In genomic region chr2:75959850-75960365, GRCm38 (mm10) we compare ENCODE assay signal across 8 mouse cellular contexts. TPM values are rescaled to one million over a fixed set of nuclear protein-coding genes. Genes with fewer than 3 reads are reported as not detected.
A peak's percentile ranks its signal among the peaks of the same experiment; 100 is the strongest.
DNase-seq lines count a peak whose midpoint lies in the region; ATAC-seq and TF ChIP-seq lines count a peak whose summit lies in the region.

No protein-coding gene starts in this region.

- peak; percentile 37 for DNase-seq in adrenal gland, postnatal 10 days
- no peak for DNase-seq in adrenal gland, adult 8-10 months
- DNase-seq in thymus, adult 18-20 months, result no peak
- DNase-seq in left cerebral cortex, adult 9 months (ENCODE audit: low spot score in 2 of 2), result no peak

- peak overlapping the region; percentile 60 for H3K4me3 ChIP-seq in E14TG2a.4 (replicated peaks; ENCODE audit: low read length)
- no peak overlapping the region for H3K4me3 ChIP-seq in embryonic facial prominence, embryonic 12.5 days
- H3K4me3 ChIP-seq in hindbrain, embryonic 12.5 days, result no peak overlapping the region
- 0 out of 2 replicates have a peak overlapping the region, but pooled peaks have one; percentile 16 for H3K4me3 ChIP-seq in midbrain, embryonic 12.5 days

- no peaks in the 10 kb centered on the region for H3K36me3 ChIP-seq in E14TG2a.4 (ENCODE audit: insufficient read depth, low read length)
- H3K36me3 ChIP-seq in embryonic facial prominence, embryonic 12.5 days, result no peaks in the 10 kb centered on the region
- H3K36me3 ChIP-seq in hindbrain, embryonic 12.5 days, result no peaks in the 10 kb centered on the region
- no peaks in the 10 kb centered on the region for H3K36me3 ChIP-seq in midbrain, embryonic 12.5 days

- ATAC-seq in embryonic facial prominence, embryonic 12.5 days (ENCODE audit: insufficient number of reproducible peaks, insufficient read depth, low FRiP score, low TSS enrichment), result 0 out of 2 replicates have a peak, but pooled peaks have one; percentile 36
- peak; percentile 60; the same call in 1 of the 2 replicates for ATAC-seq in hindbrain, embryonic 12.5 days (ENCODE audit: low FRiP score)
- peak; percentile 64 for ATAC-seq in midbrain, embryonic 12.5 days (ENCODE audit: low FRiP score, low read depth)

- H3K27ac ChIP-seq in embryonic facial prominence, embryonic 12.5 days, result peak overlapping the region; percentile 74
- peak overlapping the region; percentile 69 for H3K27ac ChIP-seq in hindbrain, embryonic 12.5 days
- peak overlapping the region; percentile 57 for H3K27ac ChIP-seq in midbrain, embryonic 12.5 days (replicated peaks)

- H3K27me3 ChIP-seq in E14TG2a.4 (ENCODE audit: insufficient read depth, low read length), result no peaks in the 10 kb centered on the region; the same call in 1 of the 2 replicates
- H3K27me3 ChIP-seq in embryonic facial prominence, embryonic 12.5 days, result no peaks in the 10 kb centered on the region
- no peaks in the 10 kb centered on the region for H3K27me3 ChIP-seq in hindbrain, embryonic 12.5 days
- H3K27me3 ChIP-seq in midbrain, embryonic 12.5 days, result no peaks in the 10 kb centered on the region

- TF ChIP-seq CTCF in E14TG2a.4 (conservative IDR thresholded peaks at IDR 0.05; ENCODE audit: low read length), result no peak

- peak overlapping the region; percentile 36 for H3K4me2 ChIP-seq in embryonic facial prominence, embryonic 12.5 days (replicated peaks)
- H3K4me2 ChIP-seq in hindbrain, embryonic 12.5 days (replicated peaks), result peak overlapping the region; percentile 39
- H3K4me2 ChIP-seq in midbrain, embryonic 12.5 days (replicated peaks), result peak overlapping the region; percentile 39

- no peaks in the 10 kb centered on the region for H3K9me3 ChIP-seq in E14TG2a.4 (ENCODE audit: low read length)
- no peaks in the 10 kb centered on the region for H3K9me3 ChIP-seq in embryonic facial prominence, embryonic 12.5 days
- H3K9me3 ChIP-seq in hindbrain, embryonic 12.5 days (replicated peaks), result no peaks in the 10 kb centered on the region
- H3K9me3 ChIP-seq in midbrain, embryonic 12.5 days, result no peaks in the 10 kb centered on the region

- WGBS in embryonic facial prominence, embryonic 12.5 days, result 9% methylated on average over 15 of the region's 15 CpGs
- whole genome bisulfite sequencing in hindbrain, embryonic 12.5 days, result 9% methylated on average over 15 of the region's 15 CpGs
- WGBS in midbrain, embryonic 12.5 days, result 8% methylated on average over 15 of the region's 15 CpGs

- no peak overlapping the region for H3K9ac ChIP-seq in embryonic facial prominence, embryonic 12.5 days
- H3K9ac ChIP-seq in hindbrain, embryonic 12.5 days, result no peak overlapping the region
- H3K9ac ChIP-seq in midbrain, embryonic 12.5 days (replicated peaks), result no peak overlapping the region

- peaks cover 72% of the 10 kb centered on the region for H3K4me1 ChIP-seq in E14TG2a.4 (replicated peaks; ENCODE audit: low read depth, low read length)
- H3K4me1 ChIP-seq in embryonic facial prominence, embryonic 12.5 days, result peaks cover 16% of the 10 kb centered on the region
- H3K4me1 ChIP-seq in hindbrain, embryonic 12.5 days, result peaks cover 26% of the 10 kb centered on the region
- H3K4me1 ChIP-seq in midbrain, embryonic 12.5 days, result peaks cover 39% of the 10 kb centered on the region

RNA-seq across cellular contexts. Expression of gene Ttc30a2, which starts 18.1 kb away (rescaled TPM):
- 1 to 10 TPM in 1 of 2 experiments, under 1 TPM in 1; 0.78 to 1.2 TPM for total RNA-seq in adrenal gland, postnatal 10 days (2021)
- total RNA-seq in adrenal gland, adult 8-10 months (2022), result under 1 TPM; 0.20 to 0.59 (median 0.28) TPM
- polyA plus RNA-seq in embryonic facial prominence, embryonic 12.5 days (2016; fragmentation: Nextera tagmentation; extraction: Ambion mirVana), result 0.40 and 0.52 TPM in 2 replicates
- polyA plus RNA-seq in hindbrain, embryonic 12.5 days (2016; fragmentation: Nextera tagmentation; extraction: Ambion mirVana), result 0.76 and 1.2 TPM in 2 replicates
- polyA plus RNA-seq in midbrain, embryonic 12.5 days (2016; fragmentation: Nextera tagmentation; extraction: Ambion mirVana), result 0.63 and 0.70 TPM in 2 replicates

RNA-seq across cellular contexts. Expression of gene Ttc30b, which starts 21.5 kb away (rescaled TPM):
- 10 to 100 TPM; 13.4 to 18.9 TPM for total RNA-seq in adrenal gland, postnatal 10 days (2021)
- 10 to 100 TPM; 22.0 to 25.8 (median 22.5) TPM for total RNA-seq in adrenal gland, adult 8-10 months (2022)
- polyA plus RNA-seq in embryonic facial prominence, embryonic 12.5 days (2016; fragmentation: Nextera tagmentation; extraction: Ambion mirVana), result 7.5 and 9.7 TPM in 2 replicates
- polyA plus RNA-seq in hindbrain, embryonic 12.5 days (2016; fragmentation: Nextera tagmentation; extraction: Ambion mirVana), result 14.4 and 15.3 TPM in 2 replicates
- polyA plus RNA-seq in midbrain, embryonic 12.5 days (2016; fragmentation: Nextera tagmentation; extraction: Ambion mirVana), result 8.8 and 9.7 TPM in 2 replicates

RNA-seq across cellular contexts. Expression of gene Ttc30a1, which starts 21.9 kb away (rescaled TPM):
- total RNA-seq in adrenal gland, postnatal 10 days (2021), result 1 to 10 TPM; 2.4 to 4.5 TPM
- 1 to 10 TPM; 2.9 to 4.2 (median 4.2) TPM for total RNA-seq in adrenal gland, adult 8-10 months (2022)
- 8.8 and 10.6 TPM in 2 replicates for polyA plus RNA-seq in embryonic facial prominence, embryonic 12.5 days (2016; fragmentation: Nextera tagmentation; extraction: Ambion mirVana)
- 8.3 and 9.2 TPM in 2 replicates for polyA plus RNA-seq in hindbrain, embryonic 12.5 days (2016; fragmentation: Nextera tagmentation; extraction: Ambion mirVana)
- polyA plus RNA-seq in midbrain, embryonic 12.5 days (2016; fragmentation: Nextera tagmentation; extraction: Ambion mirVana), result 9.1 and 9.3 TPM in 2 replicates

Comparison
In these comparisons a context has a peak if more than half of its experiments do, and no peak if none do; other contexts are left out.
1. H3K4me3 ChIP-seq: peak in E14TG2a.4 (single experiment) and midbrain, embryonic 12.5 days (single experiment); none in embryonic facial prominence, embryonic 12.5 days (single experiment) and hindbrain, embryonic 12.5 days (single experiment).
2. Peak in every context shown above with its lines, with median percentiles within 50 percentile points of each other: ATAC-seq, H3K27ac ChIP-seq and H3K4me2 ChIP-seq.